Mouse (Mus musculus) kidney, embryonic 16.5 days (tissue): ENCODE results near the gene Arhgef7. TPM values are rescaled to one million over a fixed set of nuclear protein-coding genes. Genes with fewer than 3 reads are reported as not detected.

Experiments used
- ATAC-seq: fragments of 200-750 bp; cut with Nextera tagmentation; 2 replicates; pipeline ENCODE4 v1.8.0; 2017; ENCODE audit warnings: moderate TSS enrichment; ENCODE audit not compliant: low FRiP score, low TSS enrichment
- H3K27ac ChIP-seq: fragments of 300-500 bp; sonication (generic); 2 replicates; pipeline ENCODE4 v1.5.1; 2014; ENCODE audit warnings: low read length
- H3K27me3 ChIP-seq: fragments of 300-500 bp; sonication (generic); 2 replicates; pipeline ENCODE4 v1.6.1; 2014; ENCODE audit warnings: low read length, control low read depth, mixed read lengths; ENCODE audit not compliant: insufficient read depth
- H3K36me3 ChIP-seq: fragments of 300-500 bp; sonication (generic); 2 replicates; pipeline ENCODE4 v1.6.1; 2014; ENCODE audit warnings: low read length, control low read depth, mixed read lengths; ENCODE audit not compliant: insufficient read depth
- H3K4me1 ChIP-seq: fragments of 300-500 bp; sonication (generic); 2 replicates; pipeline ENCODE4 v1.6.1; 2014; ENCODE audit warnings: low read length, control low read depth, mixed read lengths; ENCODE audit not compliant: insufficient read depth
- H3K4me2 ChIP-seq: fragments of 300-500 bp; sonication (generic); replicated peaks from 2 replicates; pipeline ENCODE4 v1.6.1; 2014; ENCODE audit warnings: low read depth, low read length
- H3K4me3 ChIP-seq: fragments of 300-500 bp; sonication (generic); 2 replicates; pipeline ENCODE4 v1.5.1; 2014; ENCODE audit warnings: mild to moderate bottlenecking, low read length
- H3K9ac ChIP-seq: fragments of 300-500 bp; sonication (generic); replicated peaks from 2 replicates; pipeline ENCODE4 v1.6.1; 2014; ENCODE audit warnings: low read length
- H3K9me3 ChIP-seq: fragments of 300-500 bp; sonication (generic); 2 replicates; pipeline ENCODE4 v1.6.1; 2016; ENCODE audit warnings: low read length, control low read depth
- WGBS: fragments of 180-500 bp; shearing (Covaris S2); extraction: QIAGEN DNeasy Blood & Tissue Kit; methylation state at CpG from one replicate; pipeline ENCODE4 v1.1.7; 2014; 5-methylcytosine and 5-hydroxymethylcytosine counted together
- polyA plus RNA-seq: library from polyadenylated mRNA; unstranded; fragments of >200 nt; fragmentation: Nextera tagmentation; extraction: Ambion mirVana; gene quantifications from 2 replicates; pipeline ENCODE4 v1.2.1, GENCODE M21; 2015

The Arhgef7 gene
- polyA plus RNA-seq, 1 experiment from 2014 or later: 43.3 TPM

GRCm38 (mm10) chr8:11820136-11820535 lies 92.6 kb downstream of the Arhgef7 start:
- 85% methylated on average over 4 of the region's 5 CpGs for WGBS
- no peaks in the 10 kb centered on the region for H3K27me3 ChIP-seq
- H3K27ac ChIP-seq: no peak overlapping the region; the same call in 1 of the 2 replicates
- H3K4me3 ChIP-seq: no peak overlapping the region
- H3K4me1 ChIP-seq: peaks cover 4% of the 10 kb centered on the region; the same call in 1 of the 2 replicates
- peaks cover 53% of the 10 kb centered on the region for H3K36me3 ChIP-seq
- H3K9me3 ChIP-seq: no peaks in the 10 kb centered on the region
- 0 out of 2 replicates have a peak, but pooled peaks have one; percentile 17 for ATAC-seq
- no peak overlapping the region for H3K9ac ChIP-seq
- no peak overlapping the region for H3K4me2 ChIP-seq

GRCm38 (mm10) chr8:11820568-11820967 lies 93.0 kb downstream of the Arhgef7 start:
- ATAC-seq: peak; percentile 81
- H3K36me3 ChIP-seq: peaks cover 53% of the 10 kb centered on the region
- no peaks in the 10 kb centered on the region for H3K27me3 ChIP-seq
- no peak overlapping the region for H3K4me2 ChIP-seq
- 48% methylated on average over 5 of the region's 5 CpGs for WGBS
- H3K4me3 ChIP-seq: no peak overlapping the region
- H3K9ac ChIP-seq: no peak overlapping the region
- no peaks in the 10 kb centered on the region for H3K9me3 ChIP-seq
- no peak overlapping the region; the same call in 1 of the 2 replicates for H3K27ac ChIP-seq
- peaks cover 4% of the 10 kb centered on the region; the same call in 1 of the 2 replicates for H3K4me1 ChIP-seq

- H3K9me3 ChIP-seq: no peaks in the 10 kb centered on the region
- WGBS: 90% methylated on average over 14 of the region's 14 CpGs
- no peak for ATAC-seq
- H3K4me2 ChIP-seq: no peak overlapping the region
- no peak overlapping the region for H3K27ac ChIP-seq
- H3K36me3 ChIP-seq: peaks cover 55% of the 10 kb centered on the region
- no peak overlapping the region for H3K4me3 ChIP-seq
- H3K27me3 ChIP-seq: no peaks in the 10 kb centered on the region
- H3K4me1 ChIP-seq: peaks cover 4% of the 10 kb centered on the region; the same call in 1 of the 2 replicates
- H3K9ac ChIP-seq: no peak overlapping the region
Observed at GRCm38 (mm10) chr8:11821451-11822206, 94.1 kb downstream of the Arhgef7 start.

GRCm38 (mm10) chr8:11822550-11823060 lies 95.1 kb downstream of the Arhgef7 start:
- Histone ChIP-seq H3K27me3 (no peaks in the 10 kb centered on the region), H3K4me1 (peaks cover 4% of the 10 kb centered on the region; the same call in 1 of the 2 replicates), H3K4me3 (no peak overlapping the region), H3K27ac (no peak overlapping the region), H3K36me3 (peaks cover 49% of the 10 kb centered on the region), H3K9me3 (no peaks in the 10 kb centered on the region), H3K4me2 (no peak overlapping the region), H3K9ac (no peak overlapping the region)
- no peak for ATAC-seq
- 62% methylated on average over 9 of the region's 9 CpGs for WGBS

- H3K36me3 ChIP-seq: peaks cover 27% of the 10 kb centered on the region
- no peak overlapping the region for H3K27ac ChIP-seq
- no peaks in the 10 kb centered on the region for H3K27me3 ChIP-seq
- H3K4me2 ChIP-seq: no peak overlapping the region
- H3K4me3 ChIP-seq: no peak overlapping the region
- peaks cover 2% of the 10 kb centered on the region; the same call in 1 of the 2 replicates for H3K4me1 ChIP-seq
- H3K9me3 ChIP-seq: no peaks in the 10 kb centered on the region
- ATAC-seq: no peak
- 65% methylated on average over 3 of the region's 3 CpGs for WGBS
- H3K9ac ChIP-seq: no peak overlapping the region
Observed at GRCm38 (mm10) chr8:11825756-11826155, 98.2 kb downstream of the Arhgef7 start.

GRCm38 (mm10) chr8:11827312-11827711 lies 99.8 kb downstream of the Arhgef7 start:
- ATAC-seq: no peak
- H3K9ac ChIP-seq: no peak overlapping the region
- H3K27me3 ChIP-seq: no peaks in the 10 kb centered on the region
- WGBS: 72% methylated on average over 3 of the region's 3 CpGs
- no peaks in the 10 kb centered on the region for H3K4me1 ChIP-seq
- no peaks in the 10 kb centered on the region for H3K9me3 ChIP-seq
- peaks cover 27% of the 10 kb centered on the region for H3K36me3 ChIP-seq
- no peak overlapping the region for H3K27ac ChIP-seq
- no peak overlapping the region for H3K4me2 ChIP-seq
- H3K4me3 ChIP-seq: no peak overlapping the region

GRCm38 (mm10) chr8:11830214-11831046 lies 102.9 kb downstream of the Arhgef7 start:
- Histone ChIP-seq H3K36me3 (peaks cover 43% of the 10 kb centered on the region), H3K27ac (no peak overlapping the region), H3K9ac (no peak overlapping the region), H3K27me3 (no peaks in the 10 kb centered on the region), H3K9me3 (no peaks in the 10 kb centered on the region), H3K4me3 (no peak overlapping the region), H3K4me2 (no peak overlapping the region), H3K4me1 (no peaks in the 10 kb centered on the region)
- WGBS: 86% methylated on average over 16 of the region's 16 CpGs
- no peak for ATAC-seq

- H3K4me3 ChIP-seq: no peak overlapping the region
- no peak overlapping the region for H3K27ac ChIP-seq
- no peak overlapping the region for H3K4me2 ChIP-seq
- ATAC-seq: no peak
- peaks cover 40% of the 10 kb centered on the region for H3K36me3 ChIP-seq
- WGBS: 85% methylated on average over 10 of the region's 10 CpGs
- no peaks in the 10 kb centered on the region for H3K27me3 ChIP-seq
- no peaks in the 10 kb centered on the region for H3K9me3 ChIP-seq
- no peak overlapping the region for H3K9ac ChIP-seq
- H3K4me1 ChIP-seq: no peaks in the 10 kb centered on the region
Observed at GRCm38 (mm10) chr8:11831174-11831573, 103.7 kb downstream of the Arhgef7 start.

- Histone ChIP-seq H3K9ac (no peak overlapping the region), H3K4me3 (no peak overlapping the region), H3K9me3 (no peaks in the 10 kb centered on the region), H3K27ac (no peak overlapping the region), H3K36me3 (peaks cover 37% of the 10 kb centered on the region), H3K4me2 (no peak overlapping the region), H3K4me1 (no peaks in the 10 kb centered on the region), H3K27me3 (no peaks in the 10 kb centered on the region)
- WGBS: 90% methylated on average over 5 of the region's 5 CpGs
- ATAC-seq: no peak
Observed at GRCm38 (mm10) chr8:11831939-11832338, 104.4 kb downstream of the Arhgef7 start.
